Mouse (Mus musculus) C2C12 (cell line): ENCODE data around the gene Schip1. TPM values are rescaled to one million over a fixed set of nuclear protein-coding genes. Genes with fewer than 3 reads are reported as not detected.

Source experiments
- H3K27me3 ChIP-seq: one replicate; pipeline ENCODE4 v1.6.1; 2011; ENCODE audit not compliant: control insufficient read depth, insufficient read depth, insufficient read length
- H3K36me3 ChIP-seq: one replicate; pipeline ENCODE4 v1.6.1; 2011; ENCODE audit not compliant: control insufficient read depth, insufficient read depth
- H3K4me3 ChIP-seq: one replicate; pipeline ENCODE4 v1.5.1; 2011; ENCODE audit warnings: mild to moderate bottlenecking, control low read depth; ENCODE audit not compliant: poor library complexity, insufficient read depth, severe bottlenecking
- H3K79me2 ChIP-seq: one replicate; pipeline ENCODE4 v1.6.1; 2011; ENCODE audit not compliant: control insufficient read depth, insufficient read depth
- H3K79me3 ChIP-seq: one replicate; pipeline ENCODE4 v1.6.1; 2011; ENCODE audit warnings: low read depth, control low read depth
- H3ac ChIP-seq: one replicate; pipeline ENCODE3; 2011; ENCODE audit warnings: low read depth; ENCODE audit not compliant: control insufficient read depth, insufficient read length
- CEBPB ChIP-seq: IDR thresholded peaks from one replicate; pipeline ENCODE4 v1.6.1; 2011; ENCODE audit warnings: low read depth, mild to moderate bottlenecking, control low read depth, moderate library complexity
- CTCF ChIP-seq: IDR thresholded peaks from one replicate; pipeline ENCODE4 v1.5.1; 2011; ENCODE audit not compliant: control insufficient read depth, insufficient read depth, insufficient read length
- FOSL1 ChIP-seq: IDR thresholded peaks from one replicate; pipeline ENCODE4 v1.8.0; 2011; ENCODE audit warnings: mild to moderate bottlenecking, low read length; ENCODE audit not compliant: poor library complexity, insufficient read depth, severe bottlenecking
- MAX ChIP-seq: IDR thresholded peaks from one replicate; pipeline ENCODE4 v1.6.1; 2011; ENCODE audit warnings: mild to moderate bottlenecking, control low read depth
- MYOD1 ChIP-seq: IDR thresholded peaks from one replicate; pipeline ENCODE4 v1.6.1; 2011; ENCODE audit warnings: low read depth; ENCODE audit not compliant: control insufficient read depth, insufficient read length
- MYOG ChIP-seq: IDR thresholded peaks from one replicate; pipeline ENCODE4 v1.6.1; 2011; ENCODE audit not compliant: control insufficient read depth, insufficient read length; ENCODE audit errors: extremely low read depth
- USF1 ChIP-seq: IDR thresholded peaks from one replicate; pipeline ENCODE4 v1.6.1; 2011; ENCODE audit warnings: low read depth, mild to moderate bottlenecking, control low read depth, moderate library complexity
- polyA plus RNA-seq: library from polyadenylated mRNA; unstranded; fragments of >200 nt; fragmentation: generic; extraction: Trizol; gene quantifications from one replicate; pipeline ENCODE4 v1.2.1, GENCODE M21; 2012; ENCODE audit warnings: missing spikeins

Gene Schip1
- polyA plus RNA-seq, 1 experiment, result 28.6 TPM

- Histone ChIP-seq H3K79me2 (peaks cover 70% of the 10 kb centered on the region), H3K36me3 (peaks cover 18% of the 10 kb centered on the region), H3ac (no peak overlapping the region), H3K27me3 (no peaks in the 10 kb centered on the region), H3K79me3 (peaks cover 55% of the 10 kb centered on the region), H3K4me3 (no peak overlapping the region)
- no peak for TF ChIP-seq MYOG
- TF ChIP-seq FOSL1, result no peak
- no peak for TF ChIP-seq USF1
- no peak for TF ChIP-seq MYOD1
- TF ChIP-seq CTCF, result no peak
- TF ChIP-seq CEBPB, result no peak
- no peak for TF ChIP-seq MAX
These were observed 451.9 kb downstream of the Schip1 start for GRCm38 (mm10) chr3:68516393-68517081.

DNA sequence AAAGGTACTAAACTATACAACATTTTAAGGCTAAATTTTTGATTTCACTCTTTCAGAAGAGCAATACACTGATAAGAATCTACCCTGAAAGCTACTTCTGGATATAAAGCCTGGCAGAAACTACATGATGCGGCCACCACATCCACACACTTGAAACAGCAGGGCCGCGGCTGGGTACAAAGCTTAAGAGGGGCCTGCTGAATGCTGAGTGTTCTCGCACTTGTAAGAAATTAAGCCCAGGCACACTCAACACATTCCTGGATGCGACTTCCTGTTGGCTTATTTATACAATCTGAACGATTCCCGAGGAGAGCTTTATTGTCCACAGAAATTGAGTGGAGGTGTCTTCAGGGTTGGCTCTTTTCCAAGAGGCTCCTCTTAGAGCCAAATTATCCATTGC lies 452.6 kb downstream of the Schip1 start:
- H3K79me3 ChIP-seq, result peaks cover 51% of the 10 kb centered on the region
- no peaks in the 10 kb centered on the region for H3K27me3 ChIP-seq
- H3ac ChIP-seq, result no peak overlapping the region
- no peak overlapping the region for H3K4me3 ChIP-seq
- peaks cover 18% of the 10 kb centered on the region for H3K36me3 ChIP-seq
- TF ChIP-seq MAX, result no peak
- no peak for TF ChIP-seq FOSL1
- TF ChIP-seq MYOG, result no peak
- no peak for TF ChIP-seq CEBPB
- TF ChIP-seq MYOD1, result no peak
- no peak for TF ChIP-seq USF1
- no peak for TF ChIP-seq CTCF
- peaks cover 63% of the 10 kb centered on the region for H3K79me2 ChIP-seq

- H3K4me3 ChIP-seq, result no peak overlapping the region
- no peaks in the 10 kb centered on the region for H3K27me3 ChIP-seq
- TF ChIP-seq USF1 (no peak), MYOG (no peak), MAX (no peak), CEBPB (no peak), CTCF (no peak), FOSL1 (no peak), MYOD1 (no peak)
- peaks cover 45% of the 10 kb centered on the region for H3K79me3 ChIP-seq
- H3K36me3 ChIP-seq, result peaks cover 18% of the 10 kb centered on the region
- no peak overlapping the region for H3ac ChIP-seq
- peaks cover 55% of the 10 kb centered on the region for H3K79me2 ChIP-seq
These were observed 453.4 kb downstream of the Schip1 start for GRCm38 (mm10) chr3:68518041-68518440.

DNA sequence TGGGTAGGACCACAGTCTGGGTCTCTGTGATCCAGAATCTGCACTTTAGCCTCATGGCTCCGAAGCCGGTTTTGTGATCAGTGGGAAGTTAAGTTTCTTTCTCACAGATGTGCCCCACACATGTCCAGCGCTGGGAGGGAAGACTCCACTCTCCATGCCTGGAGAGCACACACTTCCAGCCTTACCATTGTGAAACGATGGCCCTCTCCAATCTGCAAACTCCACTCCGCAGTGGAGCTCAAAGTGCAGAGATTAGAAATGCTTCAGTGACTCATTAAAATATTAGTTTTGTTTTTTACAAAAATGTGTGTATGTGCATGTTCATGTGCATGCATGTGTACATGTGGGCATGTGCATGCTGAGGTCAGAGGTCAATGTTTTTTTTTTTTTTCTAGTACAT lies 454.0 kb downstream of the Schip1 start:
- Histone ChIP-seq H3ac (no peak overlapping the region), H3K27me3 (no peaks in the 10 kb centered on the region), H3K79me2 (peaks cover 49% of the 10 kb centered on the region), H3K36me3 (peaks cover 18% of the 10 kb centered on the region), H3K4me3 (no peak overlapping the region), H3K79me3 (peaks cover 42% of the 10 kb centered on the region)
- TF ChIP-seq FOSL1, result no peak
- TF ChIP-seq CEBPB, result no peak
- no peak for TF ChIP-seq USF1
- no peak for TF ChIP-seq CTCF
- TF ChIP-seq MYOD1, result no peak
- TF ChIP-seq MYOG, result no peak
- no peak for TF ChIP-seq MAX

- no peak for TF ChIP-seq CEBPB
- TF ChIP-seq MAX, result no peak
- TF ChIP-seq FOSL1, result no peak
- no peak for TF ChIP-seq USF1
- no peak for TF ChIP-seq CTCF
- TF ChIP-seq MYOG, result no peak
- H3ac ChIP-seq, result no peak overlapping the region
These were observed 460.8 kb downstream of the Schip1 start for GRCm38 (mm10) chr3:68525361-68525878.

DNA sequence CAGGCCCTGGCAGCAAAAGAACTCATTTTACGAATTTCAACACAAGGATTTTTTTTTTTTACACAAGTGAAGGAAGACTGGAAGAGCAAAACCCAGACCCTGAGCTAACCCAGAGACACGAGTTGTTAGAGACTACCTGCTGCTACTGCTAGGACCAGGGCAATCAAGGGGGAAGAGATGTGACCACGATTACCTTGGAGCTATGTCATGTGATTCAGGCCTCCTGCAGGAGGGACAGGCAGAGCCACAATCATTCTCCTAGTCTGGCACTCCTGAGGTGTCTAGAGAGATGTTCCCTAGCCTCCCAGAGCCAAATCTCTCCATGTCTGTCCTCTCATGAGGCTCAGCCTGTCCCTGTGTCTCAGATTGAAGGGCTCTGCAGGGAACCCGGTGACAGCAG lies 461.8 kb downstream of the Schip1 start:
- Histone ChIP-seq H3K79me3 (peaks cover 40% of the 10 kb centered on the region), H3K4me3 (no peak overlapping the region)

More at GRCm38 (mm10) chr3:68525361-68525878, 460.8 kb downstream of the Schip1 start:
- H3K27me3 ChIP-seq, result no peaks in the 10 kb centered on the region
- no peaks in the 10 kb centered on the region for H3K36me3 ChIP-seq
- H3K4me3 ChIP-seq, result no peak overlapping the region
- peaks cover 34% of the 10 kb centered on the region for H3K79me3 ChIP-seq
- H3K79me2 ChIP-seq, result peaks cover 54% of the 10 kb centered on the region

More for the DNA sequence above, 461.8 kb downstream of the Schip1 start:
- H3K79me2 ChIP-seq, result peaks cover 60% of the 10 kb centered on the region
- no peak overlapping the region for H3ac ChIP-seq
- no peaks in the 10 kb centered on the region for H3K36me3 ChIP-seq
- no peak for TF ChIP-seq MYOD1
- TF ChIP-seq MYOG, result no peak
- TF ChIP-seq CTCF, result no peak
- no peak for TF ChIP-seq USF1
- no peak for TF ChIP-seq MAX
- TF ChIP-seq FOSL1, result no peak
- TF ChIP-seq CEBPB, result no peak
- H3K27me3 ChIP-seq, result no peaks in the 10 kb centered on the region
